Mouse (Mus musculus) intestine, postnatal 0 days (tissue): ENCODE data around the gene Iqub. TPM values are rescaled to one million over a fixed set of nuclear protein-coding genes. Genes with fewer than 3 reads are reported as not detected.

Source experiments
- ATAC-seq: fragments of 200-750 bp; cut with Nextera tagmentation; 2 replicates; pipeline ENCODE4 v1.8.0; 2017; ENCODE audit warnings: mild to moderate bottlenecking, moderate TSS enrichment, moderate library complexity
- H3K27ac ChIP-seq: fragments of 300-500 bp; sonication (generic); 2 replicates; pipeline ENCODE4 v1.5.1; 2014; ENCODE audit warnings: mild to moderate bottlenecking, low read depth, low read length, moderate library complexity
- H3K27me3 ChIP-seq: fragments of 300-500 bp; sonication (generic); replicated peaks from 2 replicates; pipeline ENCODE4 v1.6.1; 2014; ENCODE audit warnings: low read length, mixed read lengths; ENCODE audit not compliant: control insufficient read depth, insufficient read depth
- H3K36me3 ChIP-seq: fragments of 300-500 bp; sonication (generic); 2 replicates; pipeline ENCODE4 v1.6.1; 2014; ENCODE audit warnings: mild to moderate bottlenecking, moderate library complexity; ENCODE audit not compliant: control insufficient read depth, insufficient read depth
- H3K4me1 ChIP-seq: fragments of 300-500 bp; sonication (generic); replicated peaks from 2 replicates; pipeline ENCODE4 v1.6.1; 2014; ENCODE audit warnings: antibody characterized with exemption, low read length, mixed read lengths; ENCODE audit not compliant: control insufficient read depth, insufficient read depth
- H3K4me2 ChIP-seq: fragments of 300-500 bp; sonication (generic); replicated peaks from 2 replicates; pipeline ENCODE4 v1.6.1; 2014; ENCODE audit warnings: low read depth, mild to moderate bottlenecking, moderate library complexity
- H3K4me3 ChIP-seq: fragments of 300-500 bp; sonication (generic); 2 replicates; pipeline ENCODE4 v1.5.1; 2014; ENCODE audit warnings: low read depth, low read length
- H3K9ac ChIP-seq: fragments of 300-500 bp; sonication (generic); 2 replicates; pipeline ENCODE4 v1.6.1; 2014; ENCODE audit warnings: mild to moderate bottlenecking, low read depth, low read length
- H3K9me3 ChIP-seq: fragments of 300-500 bp; sonication (generic); 2 replicates; pipeline ENCODE4 v1.6.1; 2016; ENCODE audit warnings: mixed run types; ENCODE audit not compliant: control insufficient read depth
- CTCF ChIP-seq: sonication (generic); IDR thresholded peaks from 2 replicates; pipeline ENCODE4 v1.5.1; 2016; ENCODE audit warnings: low read depth, mild to moderate bottlenecking, control low read depth, antibody characterized with exemption, moderate library complexity
- WGBS: fragments of 180-500 bp; shearing (Covaris S2); extraction: QIAGEN DNeasy Blood & Tissue Kit; methylation state at CpG from one replicate; pipeline ENCODE4 v1.1.7; 2014; 5-methylcytosine and 5-hydroxymethylcytosine counted together
- polyA plus RNA-seq: library from polyadenylated mRNA; unstranded; fragments of >200 nt; fragmentation: Nextera tagmentation; extraction: Ambion mirVana; gene quantifications from 2 replicates; pipeline ENCODE4 v1.2.1, GENCODE M21; 2015

Iqub gene
- polyA plus RNA-seq, 1 experiment from 2014 or later = 0.05 TPM

DNA sequence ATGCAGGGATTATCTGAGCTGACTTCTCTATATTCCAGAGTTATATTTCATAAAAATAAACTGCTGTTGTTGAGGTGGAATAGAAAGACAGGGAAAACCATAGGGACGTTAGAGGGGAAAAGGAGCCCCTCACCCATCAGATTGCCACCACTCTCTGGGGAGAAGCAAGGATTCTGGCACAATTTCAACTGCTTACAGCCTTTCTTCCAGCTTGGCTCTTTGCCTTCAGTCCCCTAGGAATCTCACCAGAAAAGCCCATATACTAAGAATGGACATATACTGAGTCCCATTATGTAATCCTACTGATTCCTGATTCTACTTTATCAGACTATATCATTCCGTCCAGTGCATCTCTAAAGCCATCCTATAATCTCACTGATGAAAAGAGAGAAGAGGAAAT, 10.7 kb downstream of the Iqub start:
- Histone ChIP-seq H3K27ac (no peak overlapping the region), H3K9me3 (no peaks in the 10 kb centered on the region), H3K27me3 (no peaks in the 10 kb centered on the region), H3K4me2 (no peak overlapping the region), H3K4me1 (no peaks in the 10 kb centered on the region), H3K9ac (no peak overlapping the region), H3K4me3 (no peak overlapping the region), H3K36me3 (no peaks in the 10 kb centered on the region)
- no peak for TF ChIP-seq CTCF
- ATAC-seq = no peak
- WGBS = 83% methylated on average over 2 of the region's 2 CpGs

DNA sequence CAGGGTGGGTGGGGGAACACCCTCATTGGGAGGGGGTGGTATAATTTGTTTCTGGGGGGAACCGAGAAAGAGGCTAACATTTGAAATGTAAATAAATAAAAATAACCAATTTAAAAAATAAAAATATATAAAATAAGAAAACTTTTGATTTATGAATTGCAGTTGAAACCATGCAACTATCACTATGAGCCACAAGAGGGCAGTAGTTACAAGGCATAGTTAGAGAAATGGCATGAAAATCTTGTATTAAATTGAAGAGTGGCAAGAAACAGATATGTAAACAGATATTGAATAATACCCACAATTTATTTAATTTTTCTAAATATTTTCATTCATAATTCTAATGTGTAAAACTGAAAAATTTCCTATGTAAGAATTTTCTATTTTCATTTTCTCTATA, 24.5 kb downstream of the Iqub start:
- no peak overlapping the region for H3K9ac ChIP-seq
- no peaks in the 10 kb centered on the region for H3K9me3 ChIP-seq
- no peaks in the 10 kb centered on the region for H3K4me1 ChIP-seq
- peak; percentile 71 for TF ChIP-seq CTCF
- H3K4me2 ChIP-seq = no peak overlapping the region
- WGBS = 10% methylated on average over 1 of the region's 1 CpGs
- no peaks in the 10 kb centered on the region for H3K27me3 ChIP-seq
- ATAC-seq = no peak
- H3K27ac ChIP-seq = no peak overlapping the region
- H3K36me3 ChIP-seq = no peaks in the 10 kb centered on the region
- H3K4me3 ChIP-seq = no peak overlapping the region

DNA sequence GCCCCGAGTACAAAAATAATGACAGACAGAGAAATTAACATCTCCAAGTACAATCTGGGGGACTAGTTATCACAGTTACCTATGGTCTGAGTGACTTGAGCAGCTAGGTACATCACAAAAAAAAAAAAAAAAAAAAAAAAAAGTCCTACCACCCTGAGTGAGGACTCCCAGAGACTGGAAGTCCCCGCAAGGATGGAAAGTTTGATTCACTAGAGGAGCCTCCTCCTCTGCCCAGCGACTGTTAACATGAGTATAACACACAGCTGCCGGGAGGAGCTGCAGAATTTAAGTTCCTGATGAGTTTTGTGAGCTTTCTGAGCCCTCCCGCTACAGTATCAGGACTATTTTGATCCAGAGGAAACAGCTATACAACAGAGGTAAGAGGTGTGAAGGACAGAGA, 28.3 kb downstream of the Iqub start:
- Histone ChIP-seq H3K4me3 (no peak overlapping the region), H3K4me2 (no peak overlapping the region), H3K9ac (no peak overlapping the region), H3K4me1 (no peaks in the 10 kb centered on the region), H3K27me3 (no peaks in the 10 kb centered on the region), H3K9me3 (no peaks in the 10 kb centered on the region), H3K27ac (no peak overlapping the region), H3K36me3 (no peaks in the 10 kb centered on the region)
- no peak for ATAC-seq
- TF ChIP-seq CTCF = no peak
- 69% methylated on average over 5 of the region's 5 CpGs for WGBS

DNA sequence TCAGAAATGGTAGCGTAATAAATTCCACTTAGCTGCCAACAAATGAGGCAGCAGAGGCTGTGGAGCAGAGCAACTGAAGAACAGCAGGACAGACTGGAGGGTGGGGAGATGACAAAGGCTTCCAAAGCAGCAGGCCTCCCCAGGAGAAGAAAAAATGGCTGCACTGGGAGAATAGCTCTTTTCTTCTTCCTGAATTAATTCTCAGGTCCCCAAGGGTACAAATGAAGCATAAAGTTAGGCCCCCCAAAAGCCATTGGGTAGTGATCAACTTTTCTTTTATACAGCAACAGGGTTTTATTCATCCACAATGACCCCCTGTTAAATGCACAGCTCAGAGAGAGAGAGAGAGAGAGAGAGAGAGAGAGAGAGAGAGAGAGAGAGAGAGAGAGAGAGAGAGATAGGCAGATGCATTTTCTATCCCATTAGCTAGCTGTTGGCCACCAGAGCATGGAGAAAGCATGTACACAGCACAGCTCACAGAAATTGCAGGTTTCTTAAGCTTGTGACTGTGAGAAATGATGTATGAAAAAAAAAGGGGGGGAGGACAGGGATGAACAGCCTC, 44.2 kb downstream of the Iqub start:
- Histone ChIP-seq H3K4me3 (no peak overlapping the region), H3K9ac (no peak overlapping the region), H3K27ac (no peak overlapping the region), H3K27me3 (no peaks in the 10 kb centered on the region), H3K9me3 (no peaks in the 10 kb centered on the region), H3K4me1 (no peaks in the 10 kb centered on the region), H3K36me3 (no peaks in the 10 kb centered on the region), H3K4me2 (no peak overlapping the region)
- no peak for TF ChIP-seq CTCF
- 75% methylated on average over 1 of the region's 1 CpGs for WGBS
- no peak for ATAC-seq

DNA sequence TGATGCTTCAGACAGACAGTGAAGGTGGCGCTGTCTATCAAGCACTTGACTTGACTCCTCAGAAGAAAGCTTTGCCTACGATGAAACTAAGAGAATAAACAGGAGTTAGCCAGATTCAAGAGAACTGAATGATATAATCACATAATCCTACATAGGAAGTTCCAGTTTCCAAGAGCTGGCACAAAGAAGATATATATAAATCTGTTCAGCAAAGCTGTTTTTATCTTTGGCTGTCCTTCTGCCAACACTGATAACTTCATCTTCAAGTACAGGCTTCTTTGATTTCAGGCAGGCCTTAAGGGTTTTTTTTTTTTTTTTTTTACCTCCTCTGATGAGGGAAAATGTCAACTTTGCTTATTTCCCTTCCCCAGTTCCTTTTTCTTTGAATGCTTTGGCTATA, 44.7 kb downstream of the Iqub start:
- Histone ChIP-seq H3K27me3 (no peaks in the 10 kb centered on the region), H3K4me3 (no peak overlapping the region), H3K9me3 (no peaks in the 10 kb centered on the region), H3K27ac (no peak overlapping the region), H3K9ac (no peak overlapping the region), H3K36me3 (no peaks in the 10 kb centered on the region), H3K4me1 (no peaks in the 10 kb centered on the region), H3K4me2 (no peak overlapping the region)
- no peak for ATAC-seq
- no peak for TF ChIP-seq CTCF
- WGBS = 83% methylated on average over 2 of the region's 2 CpGs

DNA sequence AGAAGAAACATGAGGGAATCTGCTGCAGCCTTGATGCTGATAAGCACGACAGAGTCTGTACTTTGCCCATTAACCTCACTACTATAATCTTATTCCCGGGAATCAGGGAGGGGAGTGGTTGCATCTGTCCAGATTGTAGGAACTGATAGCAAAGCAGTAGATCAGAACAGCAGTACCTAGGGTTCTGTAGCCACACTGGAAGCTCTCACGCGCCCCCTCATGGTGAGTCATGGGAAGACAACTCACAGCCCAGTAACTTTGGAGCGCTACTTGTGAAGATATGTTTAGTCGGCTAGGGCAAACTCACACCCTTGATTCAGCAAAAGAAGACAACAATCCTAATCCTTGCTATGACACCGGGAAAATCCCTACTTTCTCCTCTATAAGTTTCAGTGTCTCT, 58.8 kb downstream of the Iqub start:
- Histone ChIP-seq H3K36me3 (no peaks in the 10 kb centered on the region), H3K4me2 (no peak overlapping the region), H3K4me1 (no peaks in the 10 kb centered on the region), H3K4me3 (no peak overlapping the region), H3K27me3 (no peaks in the 10 kb centered on the region), H3K27ac (no peak overlapping the region), H3K9ac (no peak overlapping the region), H3K9me3 (no peaks in the 10 kb centered on the region)
- peak; percentile 82 for TF ChIP-seq CTCF
- 0 out of 2 replicates have a peak, but pooled peaks have one; percentile 49 for ATAC-seq
- WGBS = 35% methylated on average over 7 of the region's 7 CpGs
